Mouse (Mus musculus) urinary bladder, postnatal 36 days (tissue): ENCODE measurements around the gene Meiob.

Source experiments
- DNase-seq, 2 experiments: peaks; one replicate each; pipeline ENCODE4 v3.0.0; 2022; ENCODE audit warnings: low spot score in 2 of 2, mixed read lengths in 1 of 2

The Meiob gene

DNA sequence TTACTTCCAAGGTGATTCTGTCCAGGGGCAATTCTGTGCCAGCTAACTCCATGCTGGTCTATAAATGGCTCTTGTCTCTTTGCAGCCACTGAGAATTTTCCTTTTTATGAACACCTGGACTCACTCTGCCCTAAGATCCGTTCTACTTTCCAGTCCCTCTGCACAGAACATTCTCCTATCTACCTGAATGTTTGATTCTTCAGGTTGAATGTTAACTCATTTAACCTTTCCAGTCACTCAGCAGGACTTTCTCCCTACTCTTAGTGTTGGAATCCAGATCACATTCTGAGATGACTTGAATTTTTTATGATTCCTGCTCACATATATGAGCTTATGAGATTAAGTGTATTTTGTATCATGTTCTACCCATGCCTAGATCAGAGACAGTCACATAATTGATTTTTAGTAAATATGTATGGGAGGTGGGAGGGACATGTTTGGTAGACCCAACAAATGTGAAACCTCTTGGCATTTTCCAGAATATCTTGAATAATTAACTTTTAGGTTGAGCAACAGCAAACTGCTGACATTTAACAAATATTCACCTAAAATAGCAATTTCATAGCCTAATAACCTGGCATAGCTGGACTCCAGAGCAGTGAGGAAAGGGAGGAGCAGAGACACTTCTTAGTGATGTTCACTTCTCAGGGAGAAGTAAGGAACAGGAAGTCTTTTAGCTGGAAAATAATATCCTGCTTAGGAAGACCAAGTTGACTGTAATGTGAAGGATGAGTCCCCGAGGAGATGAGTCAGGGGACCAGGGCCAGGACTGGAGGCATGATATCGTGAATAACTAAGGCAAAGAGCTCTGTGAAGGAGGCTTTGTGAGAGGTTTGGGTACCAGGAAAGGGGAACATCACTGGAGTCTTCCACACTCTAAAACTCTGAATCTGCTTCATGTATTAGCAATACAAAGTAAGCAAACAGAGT lies 17.5 kb downstream of the Meiob start:
- DNase-seq = peak in 1 of 2 experiments; percentile 13

DNA sequence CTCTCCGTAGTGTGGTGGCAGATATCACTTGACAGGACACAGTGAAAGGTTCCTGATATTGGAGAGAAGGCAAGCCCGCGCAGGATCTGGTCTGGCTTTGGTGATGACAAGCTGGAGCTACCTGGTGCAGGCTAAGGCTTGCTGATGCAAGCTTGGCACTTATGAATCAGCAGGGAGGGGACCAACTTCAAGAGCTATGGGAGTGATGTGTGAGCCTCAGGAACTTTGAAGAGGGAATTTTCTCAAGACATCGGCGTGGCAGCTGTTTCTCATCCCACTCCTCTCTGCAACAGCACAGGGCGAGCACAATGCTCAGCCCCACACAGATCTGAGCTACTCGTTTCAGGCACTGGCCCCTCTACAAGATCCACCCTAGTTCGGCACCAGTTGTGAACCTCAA lies 35.8 kb downstream of the Meiob start, which contains the start of gene Hagh:
Gene Hagh, plus strand, starts transcription at position 302 of the 400 bp plus-strand sequence.
- DNase-seq = peak; percentile 62 to 68

DNA sequence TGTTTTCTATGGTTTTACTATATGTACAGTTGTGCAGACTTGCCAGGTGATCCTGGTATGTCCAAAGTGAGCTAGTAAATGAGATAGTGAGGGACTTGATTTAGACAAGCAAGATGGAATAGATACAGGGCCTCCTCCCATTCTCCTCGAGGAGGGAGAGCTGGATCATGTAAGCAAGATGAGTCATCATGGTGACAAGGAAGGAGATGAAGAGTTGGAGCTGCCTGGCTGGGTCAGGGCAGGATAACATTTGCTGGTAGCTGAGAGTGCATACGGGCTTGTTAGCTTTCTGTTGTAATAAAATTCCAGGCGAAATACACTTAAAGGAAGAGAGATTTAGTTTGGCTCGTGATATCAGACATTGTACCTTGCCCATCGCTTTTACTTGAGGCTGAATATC lies 36.3 kb downstream of the Meiob start:
- no peak for DNase-seq

DNA sequence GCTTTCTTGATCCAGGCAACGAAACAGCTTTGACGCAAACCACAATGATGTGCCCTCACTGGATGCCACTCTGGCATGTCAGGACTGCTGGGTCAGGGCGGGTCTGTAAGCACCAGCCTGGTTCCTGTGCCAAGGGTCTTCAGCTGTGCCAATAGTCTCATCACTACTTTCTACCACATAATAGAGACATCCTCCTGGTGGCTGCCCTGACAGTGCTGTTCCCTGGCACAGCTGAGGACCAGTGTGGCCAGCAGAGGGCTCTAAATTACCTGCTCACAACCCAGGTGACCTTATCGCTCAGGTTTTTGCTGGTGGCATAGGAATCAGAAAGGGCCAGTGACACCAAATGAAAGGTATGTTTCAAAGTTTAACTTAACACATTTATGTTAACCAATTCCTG lies 37.0 kb downstream of the Meiob start:
- DNase-seq = peak in 1 of 2 experiments; percentile 27

DNA sequence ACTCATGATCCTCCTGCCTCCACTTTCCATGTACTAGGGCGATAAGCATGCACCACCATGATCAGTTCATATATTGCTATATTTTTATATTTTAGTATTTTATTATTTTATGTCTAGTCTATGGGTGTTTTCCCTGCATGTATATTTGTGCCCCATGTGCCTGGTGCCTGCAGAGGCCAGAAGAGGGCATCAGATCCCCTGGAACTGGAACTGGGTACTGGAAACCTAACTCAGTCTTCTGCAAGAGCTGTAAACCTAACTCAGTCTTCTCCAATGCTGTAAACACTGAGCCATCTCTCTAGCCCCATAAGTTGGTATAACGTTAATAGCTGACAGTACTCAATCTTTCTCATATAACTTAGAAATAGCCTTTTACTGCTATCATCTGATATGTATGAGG lies 38.5 kb downstream of the Meiob start:
- no peak for DNase-seq

DNA sequence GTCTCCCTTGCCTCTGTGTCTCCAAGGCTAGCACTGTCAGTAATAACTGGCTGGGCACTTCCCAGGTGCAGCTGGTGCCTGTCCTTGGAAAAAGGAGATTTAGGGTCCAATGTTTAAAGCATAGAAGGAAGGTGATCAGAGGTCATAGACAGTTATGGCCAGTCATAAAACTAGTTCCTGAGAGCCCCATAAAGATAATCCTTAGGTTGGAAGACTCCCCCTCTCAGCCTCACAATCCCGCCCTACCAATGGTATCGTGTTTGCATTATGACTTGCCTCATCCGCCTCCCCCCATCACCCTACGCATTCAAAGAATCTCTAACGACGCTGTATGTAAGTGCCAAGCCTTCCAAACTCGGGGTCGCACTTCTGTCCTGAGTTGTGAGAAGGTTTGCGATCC lies 40.4 kb downstream of the Meiob start:
- DNase-seq = no peak

DNA sequence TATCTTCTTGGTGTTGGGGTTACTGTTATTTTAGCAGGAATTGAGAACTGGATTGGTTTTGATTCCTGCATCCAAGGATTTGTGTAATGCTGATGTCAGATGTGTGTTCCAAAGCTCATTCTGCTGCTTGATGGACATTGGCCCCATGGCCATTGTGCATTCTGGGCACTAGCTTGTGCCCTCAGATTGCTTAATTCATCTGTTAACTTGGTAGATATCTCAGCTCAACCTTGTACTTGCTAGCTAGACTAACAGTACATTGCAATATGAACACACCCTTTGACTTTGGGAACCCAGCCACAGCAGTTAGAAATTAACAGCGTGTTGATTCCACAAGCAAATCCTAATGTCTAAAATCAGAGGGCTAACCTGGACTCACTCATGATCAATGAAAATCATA lies 43.3 kb downstream of the Meiob start:
- DNase-seq = no peak

DNA sequence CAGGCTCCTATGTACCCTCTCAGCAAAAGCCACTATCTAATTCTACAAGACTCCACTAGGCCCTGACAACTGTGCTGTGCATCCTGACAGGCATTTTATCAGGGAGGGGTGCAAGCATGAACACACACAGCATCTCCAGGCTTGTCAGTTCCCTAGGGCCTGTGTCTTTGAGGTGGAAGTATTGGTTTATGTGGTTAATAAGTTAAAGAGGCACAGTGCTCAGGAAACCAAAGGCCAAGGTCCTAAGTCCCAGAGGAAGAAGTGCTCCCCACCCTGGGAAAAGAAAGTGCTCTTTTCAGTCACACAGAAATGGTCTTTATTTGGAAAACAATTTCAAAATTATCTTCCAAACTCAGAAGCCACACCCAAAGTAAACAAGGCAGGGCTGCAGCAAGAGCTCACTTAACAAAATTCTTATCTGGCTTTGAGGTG lies 44.5 kb downstream of the Meiob start:
- no peak for DNase-seq

DNA sequence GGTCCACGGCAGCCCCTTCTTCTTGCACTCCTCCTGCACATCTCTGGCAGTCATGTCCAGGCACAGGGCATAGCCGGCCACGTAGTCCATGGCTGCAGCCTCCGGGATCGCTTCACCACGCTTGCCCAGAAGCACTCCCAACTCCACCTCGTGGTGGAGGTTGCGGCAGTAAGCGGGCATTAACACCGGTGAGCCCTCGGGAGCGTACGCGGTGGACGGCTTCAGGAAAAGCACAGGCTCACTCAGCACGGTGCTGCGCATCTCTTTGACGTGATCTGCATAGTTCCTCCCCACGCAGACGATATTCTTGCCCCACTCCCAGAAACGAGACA lies 45.6 kb downstream of the Meiob start:
- no peak for DNase-seq

DNA sequence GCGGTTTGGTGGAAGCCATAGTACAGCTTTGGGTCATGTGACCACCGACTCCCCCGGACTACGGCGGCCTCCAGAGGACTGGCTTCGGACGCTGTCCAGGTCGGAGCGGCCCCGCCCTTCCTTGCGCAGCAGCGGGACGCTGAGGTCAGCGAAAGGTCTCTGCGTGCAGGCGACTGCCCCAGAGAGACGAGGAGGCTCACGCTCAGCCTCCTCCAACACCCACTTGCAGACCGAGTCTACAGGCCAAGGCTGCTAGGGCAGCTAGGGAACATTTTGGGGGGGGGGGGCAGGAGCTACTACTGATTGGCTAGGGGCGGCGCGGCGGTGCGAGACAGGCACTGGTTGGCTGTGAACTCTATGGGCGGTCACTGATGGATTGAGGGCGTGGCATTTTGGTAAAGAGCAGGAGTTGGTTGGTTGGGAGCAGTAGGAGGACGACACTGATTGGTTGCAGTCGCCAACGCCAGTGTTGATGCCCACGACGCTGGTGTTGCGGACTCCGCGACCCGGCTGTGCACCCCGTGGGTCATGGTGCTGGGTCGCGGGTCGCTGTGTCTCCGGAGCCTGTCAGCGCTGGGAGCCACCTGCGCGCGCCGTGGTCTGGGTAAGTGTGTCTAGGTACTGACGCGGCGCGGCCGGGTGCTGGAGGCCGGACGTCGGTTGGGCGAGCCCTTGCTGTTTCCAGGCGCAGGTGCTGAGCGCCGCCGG lies 46.1 kb downstream of the Meiob start, which contains the start of gene Fahd1:
Gene Fahd1, minus strand, starts transcription at position 300 of the 708 bp plus-strand sequence.
- peak; percentile 94 to 96 for DNase-seq

DNA sequence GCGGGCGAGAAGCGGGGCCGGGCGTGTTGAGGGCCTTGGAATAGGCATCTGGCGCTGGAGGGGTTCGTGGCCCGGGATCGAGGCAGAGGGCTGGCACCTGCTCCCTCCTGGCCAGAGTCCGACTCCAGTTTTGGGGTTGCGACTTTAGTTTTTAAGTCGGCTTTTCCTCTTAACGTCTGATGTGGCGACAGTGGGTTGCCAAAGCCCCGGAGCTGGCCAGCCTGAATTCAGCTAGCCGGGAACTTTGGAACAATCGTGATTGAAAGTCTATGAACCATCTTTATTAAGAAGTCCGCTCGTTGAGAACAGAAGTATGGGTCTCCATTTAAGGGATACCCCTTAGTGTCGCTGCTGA lies 46.7 kb downstream of the Meiob start:
- DNase-seq = no peak

DNA sequence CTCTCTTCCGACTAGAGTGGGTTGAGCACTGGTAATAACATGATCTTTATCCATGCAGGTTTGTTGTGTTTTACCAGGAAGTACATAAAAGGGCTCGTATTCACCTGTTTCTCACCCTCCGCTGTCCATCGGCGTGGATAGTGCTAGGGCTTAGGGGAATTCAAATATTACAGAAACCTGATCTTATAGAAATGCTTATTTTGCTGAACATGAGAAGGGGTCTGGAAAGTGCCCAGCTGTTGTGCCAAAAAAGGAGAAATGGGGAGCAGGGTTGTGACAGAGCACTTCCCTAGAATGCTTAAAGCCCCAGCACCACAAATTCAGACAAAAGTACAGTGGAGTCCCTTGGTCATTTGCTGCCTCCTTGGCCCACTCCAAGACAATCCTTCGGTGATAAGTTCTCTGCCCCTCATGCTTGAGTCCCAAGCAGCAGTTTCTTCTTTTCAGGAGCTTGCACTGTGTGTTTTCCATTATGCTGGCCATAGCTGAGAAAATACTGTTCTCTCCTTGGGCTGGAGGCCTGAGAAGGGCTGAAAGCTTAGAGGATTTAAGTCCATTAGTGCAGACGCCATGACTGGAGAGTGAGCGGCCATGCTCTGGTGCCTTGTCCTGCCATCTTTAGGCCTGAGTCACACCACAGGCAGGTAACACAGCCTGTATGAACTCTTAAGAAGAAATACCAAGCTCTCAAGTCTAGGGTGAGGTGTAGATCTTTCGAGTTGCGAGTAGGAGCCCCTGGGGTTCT lies 47.5 kb downstream of the Meiob start:
- DNase-seq = no peak

DNA sequence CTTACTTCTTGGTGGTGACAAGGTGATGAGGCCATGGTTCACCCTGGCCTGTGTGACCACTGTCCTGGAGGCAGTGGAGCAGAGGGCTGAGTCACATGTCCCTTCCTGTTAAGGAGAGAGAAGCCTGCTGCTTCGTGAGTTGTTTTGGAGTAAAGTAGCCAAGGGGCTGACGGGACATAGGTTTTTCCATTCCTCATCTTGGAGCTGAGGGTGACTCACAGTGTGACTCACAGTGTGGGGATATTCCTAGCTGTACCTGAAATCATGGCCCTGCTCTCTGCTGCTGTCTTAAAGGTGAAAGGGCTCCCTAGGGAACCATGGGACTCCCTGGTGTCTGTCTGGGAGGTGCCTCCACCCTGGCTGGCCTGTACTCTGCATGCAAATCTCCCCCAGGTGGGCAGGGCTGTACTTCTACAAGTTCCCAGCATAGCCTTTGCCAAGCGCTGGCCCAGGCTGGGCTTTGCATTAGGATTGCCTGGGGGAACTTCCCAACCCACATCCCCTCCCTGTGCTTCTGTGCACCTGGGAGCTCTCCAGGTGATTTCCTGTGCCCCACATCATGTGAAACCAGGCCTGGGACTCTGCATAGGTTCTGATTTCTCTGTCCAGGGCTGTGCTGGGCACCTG lies 51.9 kb downstream of the Meiob start:
- DNase-seq = no peak

DNA sequence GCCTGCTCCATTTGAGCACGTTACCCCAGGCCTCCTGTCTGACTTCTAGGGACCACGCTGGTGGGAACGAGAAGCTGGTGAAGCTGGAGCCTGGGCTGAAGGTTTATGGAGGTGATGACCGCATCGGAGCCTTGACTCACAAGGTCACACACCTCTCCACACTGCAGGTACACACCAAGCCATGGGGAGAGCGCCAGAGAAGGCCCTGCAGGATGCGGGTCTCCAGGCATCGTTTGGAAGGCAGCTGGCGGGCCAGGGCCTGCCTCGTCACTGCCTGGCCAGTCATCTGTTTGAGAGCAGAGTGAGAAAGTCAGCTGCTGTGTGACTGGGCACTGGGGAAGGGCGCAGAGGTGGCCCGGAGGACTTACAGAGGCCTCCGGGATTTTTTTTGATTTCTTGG lies 52.5 kb downstream of the Meiob start:
- DNase-seq = no peak

DNA sequence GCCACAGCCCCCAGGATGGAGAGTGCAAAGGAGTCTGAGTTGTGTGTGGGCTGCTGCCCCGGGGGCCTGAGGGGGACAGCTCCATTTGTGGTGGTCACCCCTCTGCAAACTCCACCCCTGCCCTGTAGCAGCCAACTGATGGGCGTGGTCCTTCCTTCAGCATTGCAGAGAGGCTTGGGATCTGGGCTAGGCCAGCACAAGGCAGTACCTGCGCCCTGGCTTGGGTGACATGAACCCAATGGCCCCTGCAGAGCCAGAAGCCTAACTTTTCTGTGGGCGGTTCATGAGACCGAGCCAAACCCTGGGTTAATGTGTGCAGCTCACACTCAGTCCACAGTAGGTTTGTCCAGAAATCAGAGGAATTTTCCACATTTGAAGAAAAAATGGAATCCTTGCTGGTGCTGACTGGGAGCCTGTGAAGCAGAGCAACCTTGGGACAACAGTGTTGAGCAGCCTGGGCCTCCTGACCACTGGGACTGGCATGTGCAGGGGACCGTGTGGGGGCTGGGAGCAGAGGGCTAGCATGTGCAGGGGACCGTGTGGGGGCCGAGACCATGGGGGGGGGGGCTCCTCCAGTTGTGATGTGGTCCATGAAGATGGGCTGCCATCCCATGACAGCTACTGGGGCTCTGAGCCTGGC lies 53.9 kb downstream of the Meiob start:
- DNase-seq = no peak

DNA sequence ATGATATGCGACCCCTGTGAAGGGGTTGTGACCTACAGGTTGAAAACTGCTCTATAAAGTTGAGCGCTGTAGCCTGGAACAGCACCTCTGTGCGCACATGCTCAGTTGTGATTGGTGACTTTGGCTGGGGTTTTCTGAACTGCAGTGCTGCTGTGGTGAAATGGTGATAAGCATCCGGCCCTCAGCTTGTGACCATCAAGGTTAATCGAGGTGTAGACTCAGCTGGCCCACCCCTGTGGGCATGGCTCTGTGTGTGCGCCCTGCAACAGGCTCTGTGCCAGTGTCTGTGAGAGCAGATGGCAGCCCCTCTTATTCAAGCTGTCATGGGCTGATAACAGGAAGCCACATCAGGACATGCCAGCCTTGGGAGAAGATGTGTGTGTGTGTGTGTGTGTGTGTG lies 54.9 kb downstream of the Meiob start:
- no peak for DNase-seq

DNA sequence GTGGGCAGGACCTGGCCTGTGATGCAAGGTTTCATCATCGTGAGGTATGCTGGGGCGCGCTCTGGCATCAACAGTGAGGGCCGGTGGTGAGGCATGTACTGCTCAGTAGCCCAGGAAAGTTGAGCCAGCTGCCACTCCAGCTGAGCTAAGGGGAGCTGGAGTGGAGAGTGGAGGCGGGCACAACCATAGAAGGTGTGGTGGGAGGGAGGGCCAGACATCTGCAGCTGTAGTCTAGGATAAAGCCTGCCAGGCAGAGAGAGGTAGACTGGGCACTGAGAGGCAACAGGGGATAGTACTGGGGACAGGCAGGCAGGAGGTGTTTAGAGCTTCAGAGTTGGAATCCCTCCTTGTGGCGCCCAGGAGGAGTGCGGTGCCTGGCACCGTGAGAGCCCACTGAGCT lies 56.0 kb downstream of the Meiob start:
- DNase-seq = no peak

DNA sequence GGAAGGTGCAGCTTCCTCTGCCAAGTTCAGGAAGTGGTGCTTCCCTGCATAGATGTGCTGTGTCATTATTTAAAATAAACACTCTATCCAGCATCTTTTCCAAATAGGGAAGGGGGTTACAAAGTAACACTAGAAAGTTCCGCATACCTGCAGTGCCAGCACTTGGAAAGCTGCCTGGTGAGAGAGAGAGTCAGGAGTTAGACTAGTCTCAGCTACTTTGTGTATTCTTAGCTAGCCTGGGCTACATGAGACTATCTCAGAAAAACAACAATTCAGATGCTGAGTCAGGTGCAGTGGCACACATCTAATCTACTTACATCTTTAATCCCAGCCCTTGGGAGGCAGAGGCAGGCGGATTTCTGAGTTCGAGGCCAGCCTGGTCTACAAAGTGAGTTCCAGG lies 57.7 kb downstream of the Meiob start:
- no peak for DNase-seq

DNA sequence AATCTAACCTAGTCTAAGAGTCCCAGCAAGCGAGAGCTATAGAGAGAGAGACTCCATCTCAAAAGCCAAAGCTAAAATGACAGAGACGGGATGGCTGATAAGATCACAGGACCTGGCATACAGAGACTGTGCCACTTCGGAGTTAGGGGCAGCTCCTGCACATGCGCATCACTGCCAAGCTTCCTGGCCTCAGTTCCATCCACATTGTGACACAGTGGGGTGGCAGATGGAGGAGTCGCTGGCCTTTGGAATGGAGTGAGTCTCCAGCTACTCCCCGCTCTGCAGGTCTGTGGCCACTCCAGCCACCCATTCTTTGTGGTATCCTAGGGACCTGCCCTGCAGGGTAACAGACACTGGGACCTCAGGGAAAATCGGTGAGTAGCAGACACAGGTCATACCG lies 61.7 kb downstream of the Meiob start, which contains the start of gene Igfals:
Gene Igfals, plus strand, starts transcription at position 222 of the 400 bp plus-strand sequence.
- DNase-seq = no peak

DNA sequence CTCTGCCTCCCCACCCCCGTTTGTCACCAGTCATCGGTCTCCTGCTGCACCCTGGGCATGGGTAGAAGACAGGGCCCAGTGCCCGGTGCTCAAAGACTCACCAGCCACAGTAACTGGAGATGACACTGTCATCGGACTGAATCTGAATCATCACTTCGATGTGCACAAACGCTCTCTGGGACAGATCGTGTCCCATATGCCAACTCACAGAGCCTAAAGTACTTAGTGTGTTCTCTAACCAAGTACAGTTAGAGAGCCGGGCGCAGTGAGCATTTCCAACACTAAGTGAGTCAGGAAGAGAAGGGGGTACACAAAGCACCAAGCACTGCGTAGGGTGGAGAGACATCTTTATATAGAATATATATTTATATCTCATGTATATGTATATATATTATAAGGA lies 63.8 kb downstream of the Meiob start:
- DNase-seq = no peak

DNA sequence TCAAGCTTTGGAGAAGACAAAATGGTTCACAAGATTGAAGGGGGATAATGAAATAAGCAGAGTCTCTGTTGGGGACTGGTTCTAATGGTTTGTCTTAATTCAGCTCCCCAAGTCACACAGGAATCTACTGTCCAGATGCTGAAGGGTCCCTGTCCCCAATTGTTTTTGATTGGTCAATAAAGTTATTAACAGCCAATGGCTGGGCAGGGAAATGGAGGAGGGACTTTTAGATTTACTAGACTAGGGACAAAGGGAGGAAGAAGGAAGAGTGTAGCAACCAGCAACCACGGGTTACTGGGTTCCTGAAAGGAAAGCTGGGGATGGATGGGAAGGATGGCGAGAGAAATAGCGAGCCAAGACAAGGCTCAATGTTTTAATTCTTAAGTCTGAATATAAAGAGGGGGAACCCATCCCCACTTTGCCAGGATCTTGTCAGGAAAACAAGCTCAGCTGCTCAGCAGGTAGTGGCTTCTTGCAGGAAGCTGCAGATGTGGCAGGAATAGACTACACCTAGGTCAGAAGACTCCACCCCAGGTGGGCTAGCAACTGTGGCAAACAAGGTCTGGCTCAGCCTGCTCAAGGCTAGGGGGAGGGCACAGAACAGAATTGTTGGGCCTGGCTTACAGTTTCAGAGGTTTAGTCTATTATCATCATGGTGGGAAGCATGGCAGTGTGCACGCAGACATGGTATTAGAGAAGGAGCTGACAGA lies 69.8 kb downstream of the Meiob start:
- no peak for DNase-seq
